Mouse (Mus musculus) testis, postnatal 10 days (tissue): ENCODE measurements around the gene Plcb4.

ENCODE experiments used
- DNase-seq: peaks from one replicate; pipeline ENCODE4 v3.0.0; 2021; ENCODE audit warnings: low spot score

Gene Plcb4

GRCm38 (mm10) chr2:135761226-135761802, 102.5 kb downstream of the Plcb4 start:
- DNase-seq, result peak; percentile 54

- DNase-seq, result no peak
Observed at GRCm38 (mm10) chr2:135764706-135765105, 105.9 kb downstream of the Plcb4 start.

- no peak for DNase-seq
Observed at GRCm38 (mm10) chr2:135766471-135767063, 107.8 kb downstream of the Plcb4 start.

- no peak for DNase-seq
Observed at GRCm38 (mm10) chr2:135767535-135767934, 108.7 kb downstream of the Plcb4 start.

GRCm38 (mm10) chr2:135769701-135770100, 110.9 kb downstream of the Plcb4 start:
- DNase-seq, result no peak

GRCm38 (mm10) chr2:135770226-135770625, 111.4 kb downstream of the Plcb4 start:
- DNase-seq, result no peak

- DNase-seq, result no peak
Observed at GRCm38 (mm10) chr2:135773194-135773972, 114.6 kb downstream of the Plcb4 start.

- no peak for DNase-seq
Observed at GRCm38 (mm10) chr2:135775026-135775425, 116.2 kb downstream of the Plcb4 start.

- no peak for DNase-seq
Observed at GRCm38 (mm10) chr2:135776131-135776775, 117.4 kb downstream of the Plcb4 start.

- DNase-seq, result no peak
Observed at GRCm38 (mm10) chr2:135781391-135781790, 122.6 kb downstream of the Plcb4 start.

- no peak for DNase-seq
Observed at GRCm38 (mm10) chr2:135787415-135787814, 128.6 kb downstream of the Plcb4 start.

GRCm38 (mm10) chr2:135792907-135793306, 134.1 kb downstream of the Plcb4 start:
- DNase-seq, result no peak

- DNase-seq, result no peak
Observed at GRCm38 (mm10) chr2:135796684-135797083, 137.9 kb downstream of the Plcb4 start.

- DNase-seq, result no peak
Observed at GRCm38 (mm10) chr2:135797677-135798546, 139.1 kb downstream of the Plcb4 start.

- DNase-seq, result no peak
Observed at GRCm38 (mm10) chr2:135799149-135799770, 140.4 kb downstream of the Plcb4 start.

GRCm38 (mm10) chr2:135800385-135800784, 141.6 kb downstream of the Plcb4 start:
- DNase-seq, result no peak

GRCm38 (mm10) chr2:135802878-135803450, 144.2 kb downstream of the Plcb4 start:
- no peak for DNase-seq

GRCm38 (mm10) chr2:135805748-135806685, 147.2 kb downstream of the Plcb4 start:
- DNase-seq, result no peak

GRCm38 (mm10) chr2:135808342-135808741, 149.5 kb downstream of the Plcb4 start:
- no peak for DNase-seq

GRCm38 (mm10) chr2:135810841-135811240, 152.0 kb downstream of the Plcb4 start:
- DNase-seq, result no peak
